Mouse (Mus musculus): ENCODE results near the gene Rbck1.

Rbck1 gene

DNA sequence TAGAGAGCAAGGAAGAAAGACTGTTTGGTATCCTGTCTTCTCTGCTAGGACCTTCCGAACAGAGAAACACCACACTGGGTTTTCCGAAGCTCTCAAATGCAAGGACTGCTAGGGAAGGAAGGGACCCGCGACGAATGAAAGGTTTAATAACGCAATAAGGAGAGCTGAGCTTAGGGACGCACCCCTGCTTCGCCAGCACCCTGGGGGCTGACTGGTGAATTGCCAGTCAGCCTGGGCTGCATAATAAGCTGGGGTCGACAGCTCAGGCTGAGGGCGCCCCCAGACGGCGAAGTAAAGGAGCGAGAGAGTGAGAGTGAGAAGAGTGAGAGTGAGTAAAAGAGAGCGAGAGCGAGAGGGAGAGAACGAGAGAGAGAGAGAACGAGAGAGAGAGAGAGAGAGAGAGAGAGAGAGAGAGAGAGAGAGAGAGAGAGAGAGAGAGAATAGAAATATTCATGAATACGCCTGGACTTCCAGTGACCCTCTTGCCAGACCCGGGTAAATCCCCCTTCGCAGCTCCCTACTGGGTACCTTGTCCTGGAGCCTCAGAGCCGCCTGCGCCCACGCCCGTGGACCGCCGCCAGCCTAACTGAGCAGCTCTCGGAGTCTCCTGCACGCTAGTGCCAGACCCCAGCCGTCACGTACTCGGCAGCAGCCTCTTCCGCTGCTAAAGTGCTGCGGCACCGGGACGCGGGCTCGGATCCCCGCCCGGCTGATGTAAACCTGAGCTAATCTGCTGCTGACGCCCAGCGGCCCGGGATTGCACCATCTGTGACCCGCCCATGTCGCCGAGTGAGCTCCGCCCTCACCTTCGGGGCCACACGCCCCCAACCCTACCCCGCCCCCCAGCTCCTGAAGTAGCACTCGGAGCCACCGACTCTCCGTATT lies 11.1 kb upstream of the Rbck1 start, which contains the start of gene Trib3:
Trib3 (minus strand) TSS at position 704 of the 885 bp plus-strand sequence.
- DNase-seq (ENCODE audit: low spot score in 2 of 2), result peak; percentile 61 to 80

DNA sequence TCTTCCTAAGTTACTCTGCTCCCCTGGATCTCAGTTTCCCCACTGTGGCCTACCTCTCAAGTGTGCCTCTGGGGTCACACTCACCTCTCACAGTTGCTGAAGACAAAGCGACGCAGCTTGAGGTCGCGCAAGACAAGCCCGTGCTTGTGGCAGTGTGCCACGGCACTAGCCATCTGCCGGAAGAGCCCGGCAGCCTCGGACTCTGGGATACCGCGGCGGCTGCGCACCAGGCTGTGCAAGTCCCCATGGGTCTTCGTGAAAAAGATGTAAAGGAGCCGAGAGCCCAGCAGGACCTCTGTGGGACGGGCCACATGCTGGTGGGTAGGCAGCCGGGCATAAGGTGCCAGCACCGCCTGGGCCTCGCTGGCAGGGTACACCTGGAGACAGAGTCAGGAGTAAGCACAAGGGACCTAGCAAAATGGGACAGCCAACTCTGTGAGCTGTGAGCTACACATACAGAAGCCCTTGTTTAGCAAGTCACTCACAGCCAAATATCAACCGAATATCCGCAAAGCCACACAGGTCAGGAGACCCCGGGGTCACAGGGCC lies 7.3 kb upstream of the Rbck1 start:
- DNase-seq (ENCODE audit: low spot score in 2 of 2), result no peak

DNA sequence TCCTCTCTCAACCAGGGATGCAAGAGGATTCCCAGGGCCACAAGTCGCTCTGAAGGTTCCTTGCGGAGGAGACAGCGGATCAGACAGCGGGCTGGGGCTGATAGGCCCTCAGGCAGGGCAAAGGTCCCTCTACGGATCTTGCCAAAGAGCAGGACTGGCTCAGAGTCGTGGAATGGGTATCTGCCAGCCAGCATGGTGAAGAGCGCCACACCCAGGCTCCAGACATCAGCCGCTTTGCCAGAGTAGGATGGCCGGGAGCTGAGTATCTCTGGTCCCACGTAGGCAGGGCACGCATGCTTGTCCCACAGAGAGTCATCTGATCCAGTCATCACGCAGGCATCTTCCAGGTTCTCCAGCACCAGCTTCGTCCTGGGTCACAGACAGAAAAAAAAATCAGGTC lies 5.9 kb upstream of the Rbck1 start:
- DNase-seq (ENCODE audit: low spot score in 2 of 2), result no peak

DNA sequence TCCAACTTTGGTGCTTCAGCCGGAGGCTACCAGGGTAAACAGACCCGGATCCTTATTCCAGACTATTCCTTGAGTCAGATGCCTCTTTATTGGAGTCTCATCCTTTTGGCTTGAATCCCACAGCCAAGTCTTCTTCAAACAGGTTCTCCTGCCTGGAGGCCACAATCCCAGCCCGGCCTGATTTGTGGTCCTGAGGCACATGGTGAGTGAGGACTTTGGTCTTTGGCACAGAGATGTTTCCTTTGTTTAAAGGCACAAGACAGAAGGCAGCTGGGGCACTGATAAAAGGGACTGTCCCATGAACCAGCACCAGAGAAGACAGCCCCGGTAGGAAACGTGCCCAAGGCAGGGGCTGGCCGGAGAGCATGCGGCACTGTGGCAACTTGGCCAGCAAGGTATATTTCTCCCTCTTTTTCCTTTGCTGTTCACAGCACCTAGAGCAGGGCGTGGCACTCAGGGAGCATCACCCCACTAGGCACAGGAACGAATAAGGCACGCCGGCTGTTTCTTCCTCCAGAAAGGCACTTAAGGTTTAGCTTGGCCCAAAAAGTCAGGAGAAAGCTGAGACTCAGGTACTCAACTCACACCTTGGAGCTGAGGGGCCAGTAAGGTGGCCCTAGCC lies 5.2 kb upstream of the Rbck1 start:
- no peak for DNase-seq (ENCODE audit: low spot score in 2 of 2)

DNA sequence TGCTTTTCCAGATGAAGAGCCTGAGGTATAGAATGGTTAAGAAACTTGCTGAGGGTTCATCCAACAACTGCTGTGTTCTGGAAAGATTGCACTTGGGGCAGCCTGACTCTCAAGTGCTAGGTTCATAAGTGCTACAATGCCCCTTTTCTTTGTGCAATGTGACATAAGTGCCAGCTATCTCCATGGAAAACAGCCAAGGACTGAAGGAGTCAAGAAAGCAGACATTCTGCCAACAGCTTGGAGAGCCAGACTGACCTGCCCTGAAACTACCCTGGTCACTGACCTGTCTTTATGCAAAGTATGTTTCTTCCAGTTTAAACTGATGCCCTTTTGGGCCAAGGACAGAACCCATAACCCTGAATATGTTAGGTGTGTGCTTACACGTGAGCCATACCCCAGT lies 4.4 kb upstream of the Rbck1 start:
- no peak for DNase-seq (ENCODE audit: low spot score in 2 of 2)

DNA sequence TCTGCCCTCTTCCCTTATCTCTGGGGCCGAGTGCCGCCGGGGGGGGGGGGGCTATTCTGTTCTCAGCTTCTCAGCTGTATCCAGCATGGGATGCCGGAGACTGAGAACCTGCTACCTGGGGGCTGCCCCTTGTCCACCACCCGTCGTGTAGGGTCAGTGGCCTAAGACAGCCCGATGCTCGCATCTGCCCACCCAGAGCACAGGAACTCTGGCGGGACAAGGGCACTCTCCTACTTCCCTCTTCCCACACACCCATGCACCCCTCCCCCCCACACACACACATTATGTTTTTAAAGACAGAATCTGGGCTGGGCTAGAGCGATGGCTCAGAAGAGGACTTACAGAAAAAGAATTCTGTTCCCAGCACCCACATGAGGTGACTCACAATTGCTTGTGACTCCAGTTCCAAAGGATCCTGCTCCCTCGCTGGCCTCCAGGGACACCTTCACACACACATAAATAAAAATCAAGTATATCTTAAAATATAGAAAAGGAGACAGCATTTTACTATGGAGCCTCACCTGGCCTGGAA lies 2.9 kb upstream of the Rbck1 start:
- no peak for DNase-seq (ENCODE audit: low spot score in 2 of 2)

DNA sequence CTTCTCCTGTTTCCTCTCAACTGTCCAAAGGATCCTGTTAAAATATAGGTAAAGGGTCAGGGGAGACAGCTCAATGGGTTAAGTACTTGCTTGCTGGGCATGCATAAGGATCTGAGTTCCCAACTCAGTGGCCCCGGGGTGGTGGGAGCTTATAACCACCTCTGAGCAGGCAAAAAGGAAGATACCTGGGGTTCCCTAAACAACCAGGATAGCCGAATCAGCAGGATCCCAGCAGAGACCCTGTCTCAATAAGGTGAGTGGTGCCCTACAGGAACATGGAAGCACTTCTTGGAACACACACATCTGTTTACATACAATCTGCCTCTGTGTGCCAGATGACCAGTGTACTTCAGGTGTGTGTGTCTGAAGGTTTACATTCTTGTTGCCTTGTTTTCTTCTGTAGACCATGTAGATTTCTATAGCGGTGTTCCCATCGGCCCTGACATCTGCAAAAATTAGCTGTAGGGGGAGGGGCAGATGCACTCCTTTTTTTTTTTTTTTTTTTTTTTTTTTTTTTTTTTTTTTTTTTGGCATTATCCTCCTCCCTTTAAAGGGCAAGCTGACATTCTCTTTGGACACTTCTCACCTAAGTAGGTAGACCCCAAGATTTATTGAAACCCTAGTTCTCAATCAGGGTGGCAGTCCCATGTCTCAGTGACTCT lies 1.0 kb upstream of the Rbck1 start:
- no peak for DNase-seq (ENCODE audit: low spot score in 2 of 2)

DNA sequence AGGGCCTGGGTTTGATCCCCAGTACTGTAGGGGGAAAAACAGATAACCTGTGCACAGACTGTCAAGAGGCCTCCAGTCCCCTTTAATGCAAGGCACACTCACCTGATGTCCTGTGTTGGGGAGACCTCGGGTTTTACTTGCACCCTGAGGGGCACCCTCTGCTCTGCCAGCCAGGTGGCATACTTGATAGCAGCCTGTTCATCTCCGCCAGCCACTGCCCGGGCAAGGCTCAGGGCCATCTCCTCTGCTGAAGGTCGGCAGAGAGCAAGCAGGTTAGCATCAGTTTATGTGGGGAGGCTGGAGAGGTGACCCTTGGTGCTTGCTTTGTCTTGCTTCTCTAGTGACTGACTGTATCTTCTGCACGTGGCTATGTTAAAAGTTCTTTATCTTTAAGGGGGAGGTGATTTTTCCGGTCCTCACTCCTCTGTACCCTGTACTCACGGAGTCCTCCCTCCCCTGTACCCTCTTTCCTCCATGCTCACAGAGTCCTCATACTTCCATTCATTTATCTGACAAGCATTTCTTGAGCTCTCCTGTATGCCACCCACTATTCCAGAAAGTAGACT lies 1.5 kb downstream of the Rbck1 start:
- DNase-seq (ENCODE audit: low spot score in 2 of 2), result no peak

DNA sequence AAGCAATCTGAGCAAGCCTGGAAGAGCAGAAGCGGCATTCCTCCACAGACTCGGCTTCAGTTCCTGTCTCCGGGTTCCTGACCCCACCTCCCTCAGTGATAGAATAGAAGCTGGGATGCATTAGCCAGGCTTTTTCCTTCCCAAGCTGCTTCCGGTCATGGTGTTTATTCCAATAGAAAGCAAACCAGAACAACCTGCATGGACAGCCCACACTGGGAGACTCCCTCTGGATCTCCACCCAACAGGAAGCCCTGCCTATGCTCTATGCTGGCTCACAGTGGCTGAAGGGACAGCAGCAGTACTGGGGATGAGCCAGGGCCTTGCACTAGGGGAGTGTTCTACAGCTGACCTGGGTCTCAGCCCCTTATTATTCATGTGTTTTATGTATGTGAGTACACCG lies 4.5 kb downstream of the Rbck1 start:
- DNase-seq (ENCODE audit: low spot score in 2 of 2), result no peak

DNA sequence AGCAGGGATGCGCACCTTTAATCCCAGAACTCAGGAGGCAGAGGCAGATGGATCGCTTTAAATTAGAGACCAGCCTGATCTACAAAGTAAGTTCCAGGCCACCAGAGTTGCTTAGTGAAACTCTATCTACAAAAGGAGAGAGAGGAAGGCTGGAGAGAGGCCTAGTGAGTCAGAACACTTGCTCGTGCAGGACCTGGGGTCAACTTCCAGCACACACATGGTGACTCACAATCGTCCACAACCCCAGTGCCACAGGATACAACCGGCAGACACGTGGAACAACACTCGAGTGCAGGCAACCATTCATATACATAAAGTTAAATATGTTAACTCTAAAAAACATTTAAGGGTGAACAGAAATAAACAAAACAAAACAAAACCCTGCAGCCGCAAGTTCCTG lies 5.8 kb downstream of the Rbck1 start:
- DNase-seq (ENCODE audit: low spot score in 2 of 2), result no peak

DNA sequence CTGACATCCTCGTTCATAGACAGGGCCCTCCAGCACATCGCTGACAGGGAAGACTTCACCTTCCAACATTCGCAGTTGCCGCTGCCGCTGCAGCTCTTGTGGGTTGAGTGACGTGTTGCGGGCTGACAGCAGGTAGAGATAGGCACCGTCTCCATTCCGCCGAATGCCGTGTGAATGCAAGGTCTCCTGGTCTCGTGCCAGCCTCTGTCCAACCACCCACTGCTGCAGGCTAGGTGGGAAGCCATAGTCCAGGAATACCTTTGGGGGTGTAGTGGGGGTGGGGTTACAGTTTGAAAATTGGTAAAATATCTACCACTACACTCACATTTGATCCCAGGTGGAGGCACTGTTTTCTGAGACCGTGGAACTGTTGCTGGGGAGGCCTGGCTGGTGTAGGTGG lies 6.3 kb downstream of the Rbck1 start:
- DNase-seq (ENCODE audit: low spot score in 2 of 2), result no peak

DNA sequence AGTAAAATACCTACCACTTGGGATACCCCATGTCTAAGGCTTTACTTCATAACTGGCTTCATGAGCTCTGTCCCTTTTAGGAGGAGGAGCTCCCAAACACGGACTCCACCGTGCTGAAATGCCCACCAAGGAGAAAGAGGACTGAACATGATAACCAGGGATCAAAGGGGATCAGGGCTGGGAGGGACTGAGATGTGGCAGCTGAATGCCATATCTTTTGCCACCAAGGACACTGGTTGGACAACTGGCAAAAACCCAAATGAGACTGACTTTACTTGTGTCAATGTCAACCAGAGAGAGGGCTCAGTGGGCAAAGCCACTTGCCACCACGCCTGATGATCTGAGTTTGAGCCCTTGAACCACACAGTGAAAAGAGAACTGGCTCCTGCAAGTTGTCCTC lies 7.6 kb downstream of the Rbck1 start:
- DNase-seq (ENCODE audit: low spot score in 2 of 2), result no peak

DNA sequence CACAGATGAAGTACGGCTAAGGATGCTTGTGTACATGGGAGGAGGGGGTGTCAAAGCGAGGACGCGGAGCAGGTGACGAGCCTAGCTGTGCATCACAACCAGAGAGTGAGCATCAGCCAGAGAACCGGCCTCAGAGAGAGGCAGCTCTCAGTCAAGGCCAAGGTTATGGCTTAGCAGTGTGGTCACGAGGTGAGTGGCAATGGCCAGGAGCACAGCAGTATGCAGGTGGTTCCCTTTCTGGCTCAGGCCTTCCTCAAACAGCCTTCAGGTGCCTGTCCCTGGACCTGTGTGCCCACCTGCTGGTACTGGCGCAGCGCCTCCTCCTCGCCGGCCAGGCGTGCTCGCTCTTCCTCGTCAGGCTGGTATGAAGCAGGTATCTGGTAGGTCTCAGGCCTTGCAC lies 8.5 kb downstream of the Rbck1 start:
- DNase-seq (ENCODE audit: low spot score in 2 of 2), result no peak

DNA sequence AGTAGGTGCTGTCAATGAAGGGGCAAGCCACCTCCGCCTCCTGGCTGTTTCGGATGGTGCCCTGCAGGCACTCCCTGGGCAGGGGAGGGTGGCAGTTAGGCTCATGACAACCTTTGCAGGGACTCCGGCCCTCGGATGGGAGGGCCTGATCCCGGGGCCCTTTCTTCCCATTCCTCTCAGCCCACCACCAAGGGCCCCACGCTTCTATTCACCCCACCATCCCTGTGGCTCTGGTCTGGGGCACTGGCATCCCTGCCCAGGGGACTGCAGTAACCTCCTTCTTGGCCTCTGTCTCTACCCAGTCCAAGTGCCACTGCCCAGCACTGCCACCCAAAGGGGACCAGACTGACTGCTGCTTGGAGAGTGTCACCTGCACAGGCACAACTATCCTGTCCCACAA lies 10.3 kb downstream of the Rbck1 start:
- DNase-seq (ENCODE audit: low spot score in 2 of 2), result no peak

DNA sequence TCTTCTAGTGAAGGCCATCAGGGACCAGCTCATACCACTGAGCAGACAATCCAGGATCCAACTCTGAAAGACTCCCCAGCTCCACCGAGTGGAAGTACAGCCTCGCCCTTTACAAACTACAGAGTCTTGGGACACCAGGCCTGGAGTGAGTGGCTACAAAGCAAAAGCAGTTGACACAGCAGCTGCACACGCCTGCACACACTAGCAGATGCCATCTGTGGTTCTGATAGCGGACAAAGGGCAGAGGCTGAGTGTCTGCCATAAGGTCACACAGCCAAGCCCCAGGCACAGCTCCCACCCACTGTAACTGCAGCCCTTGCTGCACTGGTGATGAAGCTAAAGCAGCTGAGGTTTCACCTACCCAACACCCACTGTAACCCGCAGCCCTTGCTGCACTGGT lies 10.9 kb downstream of the Rbck1 start:
- no peak for DNase-seq (ENCODE audit: low spot score in 2 of 2)

DNA sequence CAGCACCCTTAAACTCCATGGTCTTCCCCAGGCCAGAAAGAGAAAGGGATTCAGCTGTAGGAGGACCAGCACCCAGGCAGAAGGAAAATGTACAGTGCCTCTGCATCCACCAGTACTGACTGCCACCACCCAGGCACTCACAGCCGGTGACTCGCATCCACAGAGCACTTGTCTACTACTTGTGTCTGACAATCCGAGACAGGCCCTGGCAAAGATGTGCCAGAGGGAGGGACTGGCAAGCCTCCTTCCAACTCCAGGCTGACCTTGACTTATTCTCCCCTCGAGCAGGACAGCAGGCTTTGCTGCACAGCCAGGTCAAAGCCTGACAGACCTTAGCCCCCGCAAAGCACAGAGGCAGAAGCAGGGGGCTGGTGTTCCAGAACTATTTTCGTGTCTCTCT lies 15.4 kb downstream of the Rbck1 start:
- DNase-seq (ENCODE audit: low spot score in 2 of 2), result no peak

DNA sequence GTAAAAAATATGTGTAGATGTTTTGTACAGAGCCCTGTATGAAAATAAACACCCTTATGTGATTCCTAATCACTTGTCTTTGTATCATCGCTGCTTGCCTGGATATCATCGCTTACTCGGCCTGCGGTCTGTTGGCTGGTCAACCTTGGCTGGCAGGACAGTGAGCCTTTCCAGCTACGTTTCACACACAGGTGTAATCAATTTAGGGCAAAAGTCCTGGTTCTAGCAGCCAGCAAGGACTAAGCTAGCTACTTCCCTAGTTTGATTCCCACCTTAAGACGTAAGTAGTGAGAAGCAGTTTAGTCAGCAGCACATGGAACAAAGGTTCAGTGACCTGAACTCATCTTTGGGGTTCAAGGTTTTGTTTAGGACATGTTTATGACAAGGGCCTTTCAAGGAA lies 18.5 kb downstream of the Rbck1 start:
- DNase-seq (ENCODE audit: low spot score in 2 of 2), result no peak

DNA sequence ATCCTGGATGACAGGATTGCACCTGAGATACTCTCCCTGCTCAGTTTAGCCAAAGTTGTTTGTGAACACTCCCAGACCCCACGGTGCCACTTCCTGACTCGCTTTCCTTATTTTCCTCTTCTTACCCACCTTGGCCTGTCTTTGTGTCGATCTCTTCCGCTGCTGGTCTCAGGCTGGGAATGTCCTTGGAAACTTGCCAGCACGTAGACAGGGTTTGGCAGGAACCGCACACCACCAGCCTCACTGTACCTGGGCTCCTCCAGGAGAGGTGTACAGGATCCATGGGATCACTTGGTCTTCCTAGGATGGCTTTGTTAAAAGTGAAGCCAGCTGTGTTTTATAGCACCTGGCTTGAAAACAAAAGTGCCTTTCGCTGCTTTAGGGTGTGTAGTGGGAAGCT lies 19.5 kb downstream of the Rbck1 start:
- no peak for DNase-seq (ENCODE audit: low spot score in 2 of 2)

DNA sequence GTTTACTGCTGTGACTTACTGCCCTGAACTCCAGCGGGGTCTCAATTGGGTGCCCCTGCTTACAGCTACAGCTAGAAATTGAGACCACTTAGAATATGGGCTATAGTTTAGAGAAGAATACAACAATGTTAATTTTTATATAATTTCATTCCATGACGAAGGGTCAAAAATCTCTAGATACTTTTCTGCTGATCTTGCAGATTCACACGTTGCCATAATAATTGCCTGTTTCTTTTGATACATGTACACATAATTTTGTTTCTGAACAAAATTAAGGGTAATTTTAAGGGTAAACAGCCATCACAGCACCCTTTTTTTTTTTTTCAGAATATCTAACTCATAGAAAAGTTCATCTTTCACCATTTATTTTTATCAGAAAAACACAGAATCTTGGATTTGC lies 25.3 kb downstream of the Rbck1 start:
- no peak for DNase-seq (ENCODE audit: low spot score in 2 of 2)

DNA sequence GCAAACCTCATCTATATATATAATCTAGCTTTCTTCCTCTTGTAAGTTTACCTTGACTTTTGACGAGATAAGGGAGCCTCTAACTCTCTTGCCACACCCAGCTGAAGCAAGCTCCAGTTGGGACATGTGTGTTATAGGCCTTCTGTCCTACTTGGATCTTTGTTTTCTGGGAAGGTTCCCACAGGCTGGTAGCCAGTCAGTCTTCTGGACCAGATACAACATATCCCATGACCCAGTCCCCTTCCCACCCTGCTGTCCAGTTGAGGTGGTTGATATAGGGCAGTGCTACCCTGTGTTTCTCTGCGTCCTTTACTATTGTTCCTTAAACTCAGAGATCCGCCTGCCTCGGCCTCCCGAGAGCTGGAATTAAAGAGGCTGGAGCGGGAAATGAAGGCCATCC lies 27.0 kb downstream of the Rbck1 start:
- DNase-seq (ENCODE audit: low spot score in 2 of 2), result no peak

DNA sequence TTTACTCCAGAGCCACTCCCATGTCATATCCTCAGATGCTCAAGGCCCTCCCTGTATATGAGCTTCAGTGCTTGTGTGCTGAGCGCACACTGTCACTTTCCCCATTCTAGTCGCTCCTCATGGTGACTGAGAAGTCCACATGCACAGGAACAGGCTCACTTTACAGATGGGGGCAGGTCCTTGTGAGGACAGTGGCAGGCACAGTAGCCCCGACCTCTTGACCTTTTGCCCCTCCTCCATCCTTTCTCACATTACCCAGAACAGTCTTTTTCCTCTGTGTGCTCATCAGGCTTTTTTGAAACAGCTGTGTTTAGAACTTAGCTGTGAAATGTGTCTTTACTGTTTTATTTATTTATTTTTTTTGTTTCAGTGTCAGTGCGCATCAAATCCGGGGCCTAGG lies 28.7 kb downstream of the Rbck1 start:
- DNase-seq (ENCODE audit: low spot score in 2 of 2), result no peak

DNA sequence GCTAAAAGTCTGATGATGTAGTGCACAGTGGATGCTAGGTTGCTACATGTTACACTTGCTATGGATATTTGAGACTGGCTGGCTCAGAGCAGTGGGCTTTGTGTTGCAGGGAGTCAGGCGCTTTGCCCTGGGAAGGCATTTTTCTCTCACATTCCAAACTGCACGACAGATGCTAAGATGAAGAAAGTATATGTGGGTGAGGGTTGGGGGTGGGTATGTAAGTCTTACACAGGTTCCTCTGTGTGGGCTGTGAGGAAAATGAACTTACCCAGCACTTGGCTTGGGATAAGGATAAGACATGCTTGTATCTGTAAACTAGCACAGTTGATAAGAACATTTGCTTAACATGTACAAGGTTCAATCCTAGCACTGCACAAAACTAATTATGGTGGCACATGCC lies 29.6 kb downstream of the Rbck1 start:
- no peak for DNase-seq (ENCODE audit: low spot score in 2 of 2)

Measured in urinary bladder, postnatal 36 days (tissue).